Mouse (Mus musculus) kidney, adult 2 months (tissue): ENCODE data around the gene Klhl7.

Source experiments
- CTCF ChIP-seq: fragments of 200-500 bp; conservative IDR thresholded peaks from 2 replicates; pipeline ENCODE4 v1.5.1; 2011; ENCODE audit warnings: low read depth, mild to moderate bottlenecking, control low read depth, low read length, moderate library complexity, mixed read lengths; ENCODE audit not compliant: insufficient read depth, insufficient read length
- POLR2A ChIP-seq: fragments of 200-500 bp; IDR thresholded peaks from one replicate; pipeline ENCODE4 v1.6.1; 2011; ENCODE audit warnings: low read depth, low read length, control low read depth

GRCm38 (mm10) chr5:24146964-24147363 is 46.6 kb downstream of the Klhl7 start:
- TF ChIP-seq CTCF (no peak), POLR2A (no peak)
